Mouse (Mus musculus) midbrain, embryonic 10.5 days (tissue): ENCODE results near the gene P2ry10. TPM values are rescaled to one million over a fixed set of nuclear protein-coding genes. Genes with fewer than 3 reads are reported as not detected.
"Not testable (repeated sequence)": the region's sequence is repeated elsewhere in the genome, so short reads cannot be mapped to it uniquely, and the experiment has no call there.

Source experiments
- DNase-seq: peaks from one replicate; pipeline ENCODE4 v3.0.0-alpha.2; 2017; ENCODE audit warnings: low spot score
- H3K27ac ChIP-seq: fragments of 300-500 bp; sonication (generic); replicated peaks from 2 replicates; pipeline ENCODE4 v1.5.1; 2016; ENCODE audit warnings: mild to moderate bottlenecking
- H3K27me3 ChIP-seq: fragments of 300-500 bp; sonication (generic); 2 replicates; pipeline ENCODE4 v1.6.1; 2016; ENCODE audit warnings: low read depth, mild to moderate bottlenecking; ENCODE audit not compliant: poor library complexity, severe bottlenecking
- H3K36me3 ChIP-seq: fragments of 300-500 bp; sonication (generic); 2 replicates; pipeline ENCODE4 v1.6.1; 2016; ENCODE audit warnings: mild to moderate bottlenecking, moderate library complexity
- H3K4me1 ChIP-seq: fragments of 300-500 bp; sonication (generic); 2 replicates; pipeline ENCODE4 v1.6.1; 2016
- H3K4me3 ChIP-seq: fragments of 300-500 bp; sonication (generic); 2 replicates; pipeline ENCODE4 v1.5.1; 2016; ENCODE audit warnings: mild to moderate bottlenecking, moderate library complexity
- H3K9me3 ChIP-seq: fragments of 300-500 bp; sonication (generic); replicated peaks from 2 replicates; pipeline ENCODE4 v1.6.1; 2016; ENCODE audit warnings: mild to moderate bottlenecking
- WGBS: fragments of 180-500 bp; shearing (Covaris S2); methylation state at CpG from one replicate; pipeline ENCODE4 v1.1.7; 2016; 5-methylcytosine and 5-hydroxymethylcytosine counted together
- polyA plus RNA-seq: library from polyadenylated mRNA; unstranded; fragments of >200 nt; fragmentation: Nextera tagmentation; extraction: Ambion mirVana; gene quantifications from 2 replicates; pipeline ENCODE4 v1.2.1, GENCODE M21; 2016

The P2ry10 gene
- polyA plus RNA-seq = not detected in 2 replicates

DNA sequence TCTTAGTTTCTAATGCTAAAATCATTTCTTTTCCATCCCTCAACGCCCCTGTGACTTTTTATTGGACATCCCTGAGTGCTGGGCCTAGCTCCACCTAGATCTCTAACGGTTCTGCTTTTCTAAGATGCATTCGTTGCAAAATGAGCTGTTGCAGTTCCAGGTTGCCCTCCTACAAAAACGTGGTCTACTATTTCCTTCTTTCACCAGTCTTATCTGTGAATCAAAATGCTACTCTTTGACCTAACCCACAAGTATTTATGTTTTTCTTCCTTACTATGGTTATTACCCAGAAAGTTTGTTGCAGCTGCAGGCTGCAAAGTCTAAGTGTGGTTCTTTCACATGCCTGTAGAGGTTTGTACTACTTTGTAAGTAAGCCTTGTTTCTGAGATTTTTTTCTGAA lies at the start of gene P2ry10:
P2ry10 (plus strand) TSS at position 316 of the 400 bp plus-strand sequence.
- no peaks in the 10 kb centered on the region for H3K36me3 ChIP-seq
- H3K4me1 ChIP-seq = no peaks in the 10 kb centered on the region
- no peaks in the 10 kb centered on the region for H3K9me3 ChIP-seq
- H3K4me3 ChIP-seq = no peak within 1 kb of the TSS
- 71% methylated on average over 4 of the region's 4 CpGs for WGBS
- H3K27me3 ChIP-seq = peaks cover 16% of the 10 kb centered on the region; the same call in 1 of the 2 replicates
- no peak for DNase-seq
- no peak within 1 kb of the TSS for H3K27ac ChIP-seq

- Histone ChIP-seq H3K27ac (no peak overlapping the region), H3K9me3 (no peaks in the 10 kb centered on the region), H3K4me3 (no peak overlapping the region), H3K4me1 (no peaks in the 10 kb centered on the region), H3K27me3 (peaks cover 16% of the 10 kb centered on the region), H3K36me3 (no peaks in the 10 kb centered on the region)
- DNase-seq = no peak
These were observed 49.1 kb upstream of the P2ry10 start for GRCm38 (mm10) chrX:107039146-107039545.

- no peaks in the 10 kb centered on the region for H3K4me1 ChIP-seq
- no peak overlapping the region for H3K4me3 ChIP-seq
- H3K36me3 ChIP-seq = no peaks in the 10 kb centered on the region
- H3K9me3 ChIP-seq = no peaks in the 10 kb centered on the region
- H3K27ac ChIP-seq = no peak overlapping the region
- H3K27me3 ChIP-seq = peaks cover 14% of the 10 kb centered on the region
- DNase-seq = no peak
- WGBS = 76% methylated on average over 2 of the region's 2 CpGs
These were observed 48.7 kb upstream of the P2ry10 start for GRCm38 (mm10) chrX:107039635-107040034.

GRCm38 (mm10) chrX:107042367-107042766 lies 45.9 kb upstream of the P2ry10 start:
- Histone ChIP-seq H3K36me3 (no peaks in the 10 kb centered on the region), H3K9me3 (no peaks in the 10 kb centered on the region), H3K4me3 (no peak overlapping the region), H3K27me3 (no peaks in the 10 kb centered on the region), H3K27ac (no peak overlapping the region), H3K4me1 (no peaks in the 10 kb centered on the region)
- 82% methylated on average over 2 of the region's 2 CpGs for WGBS
- DNase-seq = no peak

DNA sequence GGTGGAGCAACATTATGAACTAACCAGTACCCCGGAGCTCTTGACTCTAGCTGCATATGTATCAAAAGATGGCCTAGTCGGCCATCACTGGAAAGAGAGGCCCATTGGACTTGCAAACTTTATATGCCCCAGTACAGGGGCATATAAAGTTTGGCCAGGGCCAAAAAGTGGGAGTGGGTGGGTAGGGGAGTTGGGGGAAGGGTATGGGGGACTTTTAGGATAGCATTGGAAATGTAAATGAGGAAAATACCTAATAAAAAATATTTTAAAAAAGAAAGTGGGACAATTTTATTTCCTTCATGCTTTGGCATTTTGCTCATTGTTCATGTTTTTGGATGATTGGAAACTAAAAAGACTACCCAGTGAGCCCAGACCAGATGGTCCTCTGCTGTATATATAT lies 4.9 kb upstream of the P2ry10 start:
- not testable (repeated sequence) for H3K9me3 ChIP-seq, H3K36me3 ChIP-seq, H3K4me3 ChIP-seq, H3K4me1 ChIP-seq, H3K27ac ChIP-seq, DNase-seq, H3K27me3 ChIP-seq
- 86% methylated on average over 2 of the region's 2 CpGs for WGBS

- H3K9me3 ChIP-seq = no peaks in the 10 kb centered on the region
These were observed 4.0 kb upstream of the P2ry10 start for GRCm38 (mm10) chrX:107084320-107084719.

DNA sequence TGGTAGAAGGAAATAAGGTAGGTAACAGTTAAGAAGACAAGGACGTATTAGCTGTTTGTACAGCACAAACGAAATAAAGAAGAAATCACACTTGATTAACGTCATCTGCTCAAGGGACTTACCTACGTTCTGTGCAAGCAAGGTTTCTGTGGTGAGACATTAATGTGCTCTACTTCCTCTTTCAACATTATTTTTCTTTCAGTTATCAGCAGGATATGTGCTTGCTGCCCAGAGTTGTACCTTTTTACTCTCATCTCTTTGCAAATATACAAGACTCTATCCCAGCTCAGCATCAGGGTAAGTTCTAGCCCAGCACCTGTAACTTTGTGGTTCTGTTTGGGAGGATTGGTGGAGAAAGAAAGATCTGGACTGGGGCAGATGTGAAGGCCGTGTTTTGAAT lies 839 bp downstream of the P2ry10 start:
- no peak for DNase-seq
- H3K36me3 ChIP-seq = no peaks in the 10 kb centered on the region
- H3K4me1 ChIP-seq = no peaks in the 10 kb centered on the region
- no peak overlapping the region for H3K27ac ChIP-seq
- H3K9me3 ChIP-seq = no peaks in the 10 kb centered on the region
- WGBS = 83% methylated on average over 5 of the region's 5 CpGs
- no peak overlapping the region for H3K4me3 ChIP-seq
- peaks cover 24% of the 10 kb centered on the region; the same call in 1 of the 2 replicates for H3K27me3 ChIP-seq

More at GRCm38 (mm10) chrX:107084320-107084719, 4.0 kb upstream of the P2ry10 start:
- Histone ChIP-seq H3K36me3 (no peaks in the 10 kb centered on the region), H3K27ac (no peak overlapping the region), H3K27me3 (peaks cover 12% of the 10 kb centered on the region; the same call in 1 of the 2 replicates), H3K4me3 (no peak overlapping the region), H3K4me1 (no peaks in the 10 kb centered on the region)
- no peak for DNase-seq

DNA sequence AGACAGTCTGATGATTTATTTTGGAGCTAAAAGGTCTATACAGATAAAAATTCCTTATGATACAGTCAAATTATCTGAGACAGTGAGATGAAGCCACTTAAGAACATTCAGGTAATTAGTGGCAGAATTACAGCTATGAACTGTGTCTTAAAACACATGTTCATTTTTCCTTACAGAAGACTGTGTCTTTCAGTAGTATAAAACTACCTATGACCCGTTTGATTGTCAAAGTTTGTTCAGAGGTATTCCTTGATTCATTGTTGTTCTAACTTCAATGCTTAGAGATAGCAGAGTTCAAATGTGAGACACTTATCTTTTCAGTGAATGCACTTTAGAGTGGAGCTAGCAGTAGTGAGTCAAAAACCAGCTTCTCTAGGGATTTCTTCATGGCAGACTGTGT lies 1.6 kb downstream of the P2ry10 start:
- H3K36me3 ChIP-seq = no peaks in the 10 kb centered on the region
- H3K27me3 ChIP-seq = peaks cover 24% of the 10 kb centered on the region; the same call in 1 of the 2 replicates
- DNase-seq = no peak
- 77% methylated on average over 1 of the region's 1 CpGs for WGBS
- no peaks in the 10 kb centered on the region for H3K4me1 ChIP-seq
- no peak overlapping the region for H3K27ac ChIP-seq
- no peak overlapping the region for H3K4me3 ChIP-seq
- H3K9me3 ChIP-seq = no peaks in the 10 kb centered on the region

DNA sequence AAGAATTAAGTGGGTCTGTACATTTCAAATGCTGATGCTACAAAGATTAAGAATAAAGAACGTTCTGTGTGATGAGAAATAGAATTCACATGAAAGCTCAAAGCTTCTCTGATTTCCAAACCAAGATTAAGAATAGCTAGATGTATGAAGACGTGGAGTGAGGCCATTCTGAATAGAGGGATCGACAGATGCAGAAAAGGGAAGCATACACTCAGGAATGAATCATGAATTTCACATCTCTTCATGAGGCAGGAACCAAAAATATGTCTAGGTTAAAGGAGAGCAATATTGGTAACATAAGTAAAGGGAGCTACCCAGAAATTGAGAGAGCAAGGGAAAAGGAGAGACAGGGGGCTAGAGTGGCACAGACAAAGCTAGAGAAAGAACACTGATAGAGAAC lies 7.3 kb downstream of the P2ry10 start:
- WGBS = 79% methylated on average over 3 of the region's 3 CpGs

DNA sequence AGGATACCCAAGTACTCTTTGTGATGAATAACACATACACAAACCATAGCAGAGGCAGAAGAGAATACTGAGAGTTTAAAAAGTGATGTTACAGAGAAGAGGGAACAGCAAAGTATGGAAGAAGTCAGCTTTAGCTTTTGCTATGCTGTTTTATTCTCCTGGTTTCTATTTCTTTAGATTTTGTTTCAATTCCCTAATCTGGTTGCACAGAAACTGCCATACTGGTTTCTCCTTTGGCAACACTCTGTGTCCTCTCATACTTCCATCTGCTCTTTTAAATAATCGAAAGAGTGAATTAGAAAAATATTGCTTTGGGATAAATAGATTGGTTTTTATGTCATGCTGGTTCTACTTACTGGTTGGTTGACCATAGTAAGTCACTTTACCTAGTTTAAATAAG lies 28.0 kb downstream of the P2ry10 start:
- Histone ChIP-seq H3K4me3 (no peak overlapping the region), H3K27ac (no peak overlapping the region), H3K36me3 (no peaks in the 10 kb centered on the region), H3K4me1 (no peaks in the 10 kb centered on the region), H3K27me3 (0 out of 2 replicates have a peak, but pooled peaks cover 5% of the 10 kb centered on the region), H3K9me3 (no peaks in the 10 kb centered on the region)
- 78% methylated on average over 1 of the region's 1 CpGs for WGBS
- DNase-seq = no peak

More for the DNA sequence above, 7.3 kb downstream of the P2ry10 start:
- H3K4me1 ChIP-seq = no peaks in the 10 kb centered on the region
- no peak overlapping the region for H3K27ac ChIP-seq
- H3K4me3 ChIP-seq = no peak overlapping the region
- DNase-seq = no peak
- H3K27me3 ChIP-seq = peaks cover 9% of the 10 kb centered on the region; the same call in 1 of the 2 replicates
- no peaks in the 10 kb centered on the region for H3K9me3 ChIP-seq
- no peaks in the 10 kb centered on the region for H3K36me3 ChIP-seq

DNA sequence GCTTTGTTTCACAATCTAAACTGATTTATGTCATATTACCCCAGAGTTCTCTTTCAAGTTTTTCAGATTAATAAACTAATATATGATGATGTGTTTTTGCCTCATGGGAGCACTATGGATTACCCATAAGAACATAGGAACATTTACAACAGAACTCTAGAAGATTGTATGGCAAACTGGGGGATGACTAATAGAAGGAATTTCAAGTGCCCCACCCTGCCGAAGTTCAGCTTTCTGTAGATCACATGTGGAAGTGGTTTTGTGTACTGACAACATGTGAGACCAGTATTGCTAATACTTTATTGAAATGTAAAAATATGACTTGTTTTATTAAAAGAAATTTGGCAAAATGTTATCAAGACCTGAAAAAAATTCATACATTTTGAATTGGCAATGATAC lies 28.7 kb downstream of the P2ry10 start:
- Histone ChIP-seq H3K4me3 (no peak overlapping the region), H3K36me3 (no peaks in the 10 kb centered on the region), H3K4me1 (no peaks in the 10 kb centered on the region), H3K27ac (no peak overlapping the region), H3K27me3 (no peaks in the 10 kb centered on the region), H3K9me3 (no peaks in the 10 kb centered on the region)
- 92% methylated on average over 1 of the region's 1 CpGs for WGBS
- DNase-seq = no peak

- DNase-seq = no peak
- no peaks in the 10 kb centered on the region for H3K36me3 ChIP-seq
- H3K4me1 ChIP-seq = no peaks in the 10 kb centered on the region
- H3K27me3 ChIP-seq = 0 out of 2 replicates have a peak, but pooled peaks cover 20% of the 10 kb centered on the region
- no peak overlapping the region for H3K4me3 ChIP-seq
- no peak overlapping the region for H3K27ac ChIP-seq
- WGBS = 87% methylated on average over 3 of the region's 3 CpGs
- H3K9me3 ChIP-seq = no peaks in the 10 kb centered on the region
These were observed 54.9 kb downstream of the P2ry10 start for GRCm38 (mm10) chrX:107143184-107143583.

- H3K36me3 ChIP-seq = no peaks in the 10 kb centered on the region
- H3K27me3 ChIP-seq = peaks cover 27% of the 10 kb centered on the region
- H3K4me1 ChIP-seq = no peaks in the 10 kb centered on the region
- H3K4me3 ChIP-seq = no peak overlapping the region
- DNase-seq = no peak
- H3K27ac ChIP-seq = no peak overlapping the region
- H3K9me3 ChIP-seq = no peaks in the 10 kb centered on the region
- 60% methylated on average over 2 of the region's 2 CpGs for WGBS
These were observed 55.6 kb downstream of the P2ry10 start for GRCm38 (mm10) chrX:107143930-107144329.

- no peak for DNase-seq
- H3K27ac ChIP-seq = no peak within 1 kb of the TSS
- H3K4me1 ChIP-seq = no peaks in the 10 kb centered on the region
- no peaks in the 10 kb centered on the region for H3K36me3 ChIP-seq
- no peaks in the 10 kb centered on the region for H3K9me3 ChIP-seq
- no peak within 1 kb of the TSS for H3K4me3 ChIP-seq
- H3K27me3 ChIP-seq = peaks cover 52% of the 10 kb centered on the region
- 93% methylated on average over 3 of the region's 3 CpGs for WGBS
These were observed 60.4 kb downstream of the P2ry10 start, which contains the start of gene P2ry10b for GRCm38 (mm10) chrX:107148681-107149080. Gene P2ry10b (plus strand): TSS chrX:107148927.
